Mouse (Mus musculus): ENCODE data around the gene Dll3.
"Not testable (repeated sequence)": the region's sequence is repeated elsewhere in the genome, so short reads cannot be mapped to it uniquely, and the experiment has no call there.

The Dll3 gene

GRCm38 (mm10) chr7:28251976-28252375 is 50.1 kb downstream of the Dll3 start:
- DNase-seq (ENCODE audit: low spot score): no peak

GRCm38 (mm10) chr7:28248957-28249356 is 53.1 kb downstream of the Dll3 start:
- no peak for DNase-seq (ENCODE audit: low spot score)

DNA sequence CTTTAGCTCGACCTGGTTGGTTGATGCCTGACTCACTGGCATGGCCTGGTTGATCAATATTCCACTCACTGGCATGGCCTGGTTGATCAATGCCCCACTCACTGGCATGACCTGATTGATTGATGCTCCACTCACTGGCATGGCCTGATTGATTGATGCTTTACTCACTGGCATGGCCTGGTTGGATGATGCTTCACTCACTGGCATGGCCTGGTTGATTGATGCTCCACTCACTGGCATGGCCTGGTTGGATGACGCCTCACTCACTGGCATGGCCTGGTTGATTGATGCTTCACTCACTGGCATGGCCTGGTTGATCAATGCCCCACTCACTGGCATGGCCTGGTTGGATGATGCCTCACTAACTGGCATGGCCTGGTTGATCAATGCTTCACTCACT is 58.1 kb downstream of the Dll3 start:
- DNase-seq (ENCODE audit: low spot score): not testable (repeated sequence)

Data from embryo, embryonic 10 days (tissue).